Mouse (Mus musculus): ENCODE measurements at regions not wholly inside any gene's neighbourhood (a gene's known extent, or its start where the extent isn't known, plus 50 kb on each side); places are given as distances from the start of the nearest gene placed in this dataset.
A peak's percentile ranks its signal among the peaks of the same experiment; 100 is the strongest.

DNA sequence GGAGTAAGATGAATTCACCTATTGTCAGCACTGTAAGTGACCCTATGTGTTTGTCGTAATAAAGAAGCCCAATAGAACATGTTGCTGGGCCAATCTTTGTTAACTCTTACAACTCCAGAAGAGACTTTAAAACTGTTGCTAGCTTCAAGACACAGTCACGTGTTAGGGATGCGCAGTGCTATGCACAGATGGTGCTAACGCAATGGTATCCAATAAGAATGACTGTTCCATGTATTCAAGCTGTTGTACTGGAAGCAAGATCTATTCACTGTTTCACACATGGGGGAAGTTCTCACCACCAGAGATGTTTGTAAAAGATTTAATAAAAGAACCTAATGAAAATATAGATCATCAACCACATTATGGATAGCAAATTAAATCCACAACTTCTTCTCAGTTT is 108.7 kb upstream of the Itga4 start:
- no peak overlapping the region for H3K9ac ChIP-seq
- ATAC-seq (ENCODE audit: borderline replicate concordance, extremely low read depth, low FRiP score, low TSS enrichment) = no peak
- H3K4me2 ChIP-seq = no peak overlapping the region
- no peaks in the 10 kb centered on the region for H3K36me3 ChIP-seq
- WGBS = 88% methylated on average over 4 of the region's 4 CpGs
- H3K27ac ChIP-seq = no peak overlapping the region
- no peaks in the 10 kb centered on the region for H3K27me3 ChIP-seq
- H3K4me1 ChIP-seq = peaks cover 18% of the 10 kb centered on the region
- no peaks in the 10 kb centered on the region for H3K9me3 ChIP-seq
- H3K4me3 ChIP-seq = no peak overlapping the region

- no peaks in the 10 kb centered on the region for H3K27me3 ChIP-seq
- no peak overlapping the region for H3K9ac ChIP-seq
- 0 out of 2 replicates have a peak overlapping the region, but pooled peaks have one; percentile 16 for H3K4me2 ChIP-seq
- no peak overlapping the region for H3K4me3 ChIP-seq
- H3K4me1 ChIP-seq = peaks cover 13% of the 10 kb centered on the region
- no peaks in the 10 kb centered on the region for H3K9me3 ChIP-seq
- no peaks in the 10 kb centered on the region for H3K36me3 ChIP-seq
- WGBS = 38% methylated on average over 3 of the region's 3 CpGs
- H3K27ac ChIP-seq = peak overlapping the region; percentile 27; the same call in 1 of the 2 replicates
- no peak for ATAC-seq (ENCODE audit: borderline replicate concordance, extremely low read depth, low FRiP score, low TSS enrichment)
Observed at GRCm38 (mm10) chr2:79149012-79149698, 106.1 kb upstream of the Itga4 start.

DNA sequence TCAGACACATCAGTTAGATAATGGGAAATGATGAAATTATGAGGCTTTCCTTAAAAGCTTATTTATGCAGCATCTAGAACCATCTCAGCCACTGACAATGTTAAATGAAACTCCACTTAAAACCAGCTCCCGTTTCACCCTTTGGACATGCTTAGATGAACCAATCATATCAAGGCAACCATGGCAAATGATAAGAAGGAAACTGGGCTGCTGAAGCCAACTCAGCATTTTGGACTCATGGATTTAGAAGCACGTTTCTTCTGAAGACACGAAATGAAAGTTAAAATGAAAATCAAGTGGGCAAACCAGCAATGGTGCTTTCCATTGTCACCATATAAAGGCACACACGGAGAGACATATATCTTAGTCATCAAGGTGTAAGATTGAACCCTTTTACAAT is 103.6 kb upstream of the Itga4 start:
- no peak overlapping the region for H3K4me2 ChIP-seq
- H3K36me3 ChIP-seq = no peaks in the 10 kb centered on the region
- H3K27me3 ChIP-seq = no peaks in the 10 kb centered on the region
- no peak overlapping the region for H3K9ac ChIP-seq
- peaks cover 13% of the 10 kb centered on the region for H3K4me1 ChIP-seq
- H3K4me3 ChIP-seq = no peak overlapping the region
- 77% methylated on average over 4 of the region's 4 CpGs for WGBS
- H3K9me3 ChIP-seq = no peaks in the 10 kb centered on the region
- no peak for ATAC-seq (ENCODE audit: borderline replicate concordance, extremely low read depth, low FRiP score, low TSS enrichment)
- no peak overlapping the region for H3K27ac ChIP-seq

DNA sequence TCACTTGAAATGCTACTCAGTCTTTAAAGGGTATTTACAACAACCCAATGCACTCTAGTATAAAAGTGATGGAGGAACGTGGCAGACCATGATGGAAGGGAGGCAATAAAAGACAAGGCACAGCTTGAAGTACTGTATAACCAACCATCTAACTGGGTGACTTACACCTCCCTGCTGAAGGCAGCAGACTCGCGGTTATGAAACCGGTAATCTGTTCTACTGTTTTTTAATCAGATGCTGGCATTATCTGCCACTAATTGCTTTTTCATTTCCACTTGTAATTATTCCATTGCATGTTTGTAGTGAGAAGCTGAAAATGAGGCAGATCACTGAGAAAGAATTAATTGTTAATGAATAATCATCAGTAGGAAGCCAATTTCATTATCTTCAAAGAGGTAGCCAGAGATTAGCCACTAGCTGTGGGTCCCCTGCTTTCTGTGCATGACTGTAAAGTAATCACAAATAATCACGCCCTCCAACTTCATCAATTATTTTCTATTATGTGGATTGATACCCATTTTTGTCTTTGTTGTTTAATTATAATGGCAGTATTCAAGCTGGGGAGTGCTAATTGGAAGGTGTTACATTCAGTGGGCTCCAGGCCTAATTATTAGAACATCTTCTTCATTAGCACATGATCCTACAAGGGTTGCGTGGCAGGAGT is 103.1 kb upstream of the Itga4 start:
- H3K27me3 ChIP-seq = no peaks in the 10 kb centered on the region
- peaks cover 13% of the 10 kb centered on the region for H3K4me1 ChIP-seq
- H3K4me3 ChIP-seq = no peak overlapping the region
- no peaks in the 10 kb centered on the region for H3K9me3 ChIP-seq
- no peaks in the 10 kb centered on the region for H3K36me3 ChIP-seq
- no peak overlapping the region for H3K9ac ChIP-seq
- WGBS = 80% methylated on average over 6 of the region's 6 CpGs
- ATAC-seq (ENCODE audit: borderline replicate concordance, extremely low read depth, low FRiP score, low TSS enrichment) = no peak
- H3K4me2 ChIP-seq = no peak overlapping the region
- H3K27ac ChIP-seq = no peak overlapping the region

DNA sequence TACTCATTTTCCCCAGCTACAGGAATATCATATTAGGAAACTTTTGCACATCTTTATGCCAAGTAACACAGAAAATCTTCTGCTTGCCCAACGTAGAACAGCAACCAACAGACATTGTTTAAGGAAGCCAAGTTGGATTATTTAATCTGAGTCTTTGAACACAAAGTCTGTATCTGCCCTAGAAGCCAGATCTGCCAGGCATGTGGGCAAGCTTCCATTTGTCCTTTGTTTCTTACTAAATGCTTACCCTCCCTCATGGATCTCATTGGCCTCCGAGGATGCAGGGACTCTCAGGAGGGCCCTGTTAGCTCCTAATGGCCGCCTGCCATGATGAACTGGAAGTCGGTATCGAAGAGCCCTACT is 102.5 kb upstream of the Itga4 start:
- H3K4me1 ChIP-seq = peaks cover 13% of the 10 kb centered on the region
- H3K9ac ChIP-seq = no peak overlapping the region
- no peaks in the 10 kb centered on the region for H3K27me3 ChIP-seq
- no peaks in the 10 kb centered on the region for H3K9me3 ChIP-seq
- ATAC-seq (ENCODE audit: borderline replicate concordance, extremely low read depth, low FRiP score, low TSS enrichment) = no peak
- WGBS = 83% methylated on average over 5 of the region's 5 CpGs
- H3K4me2 ChIP-seq = no peak overlapping the region
- H3K4me3 ChIP-seq = no peak overlapping the region
- no peak overlapping the region for H3K27ac ChIP-seq
- H3K36me3 ChIP-seq = no peaks in the 10 kb centered on the region

- Histone ChIP-seq H3K27me3 (no peaks in the 10 kb centered on the region), H3K4me3 (no peak overlapping the region), H3K4me1 (peaks cover 12% of the 10 kb centered on the region), H3K9me3 (no peaks in the 10 kb centered on the region), H3K36me3 (no peaks in the 10 kb centered on the region), H3K4me2 (no peak overlapping the region), H3K9ac (no peak overlapping the region), H3K27ac (no peak overlapping the region)
- WGBS = 69% methylated on average over 4 of the region's 4 CpGs
- ATAC-seq (ENCODE audit: borderline replicate concordance, extremely low read depth, low FRiP score, low TSS enrichment) = no peak
Observed at GRCm38 (mm10) chr2:79153070-79153469, 102.2 kb upstream of the Itga4 start.

- Histone ChIP-seq H3K4me1 (no peaks in the 10 kb centered on the region), H3K4me3 (no peak overlapping the region), H3K4me2 (no peak overlapping the region), H3K36me3 (no peaks in the 10 kb centered on the region), H3K9ac (no peak overlapping the region), H3K9me3 (no peaks in the 10 kb centered on the region), H3K27me3 (no peaks in the 10 kb centered on the region), H3K27ac (no peak overlapping the region)
- no peak for ATAC-seq (ENCODE audit: borderline replicate concordance, extremely low read depth, low FRiP score, low TSS enrichment)
- 60% methylated on average over 3 of the region's 3 CpGs for WGBS
Observed at GRCm38 (mm10) chr2:79158450-79159055, 96.7 kb upstream of the Itga4 start.

- no peak overlapping the region for H3K4me2 ChIP-seq
- H3K27ac ChIP-seq = no peak overlapping the region
- ATAC-seq (ENCODE audit: borderline replicate concordance, extremely low read depth, low FRiP score, low TSS enrichment) = no peak
- no peaks in the 10 kb centered on the region for H3K9me3 ChIP-seq
- H3K27me3 ChIP-seq = no peaks in the 10 kb centered on the region
- 67% methylated on average over 5 of the region's 5 CpGs for WGBS
- H3K36me3 ChIP-seq = no peaks in the 10 kb centered on the region
- H3K4me1 ChIP-seq = no peaks in the 10 kb centered on the region
- no peak overlapping the region for H3K9ac ChIP-seq
- H3K4me3 ChIP-seq = no peak overlapping the region
Observed at GRCm38 (mm10) chr2:79159336-79159735, 95.9 kb upstream of the Itga4 start.

DNA sequence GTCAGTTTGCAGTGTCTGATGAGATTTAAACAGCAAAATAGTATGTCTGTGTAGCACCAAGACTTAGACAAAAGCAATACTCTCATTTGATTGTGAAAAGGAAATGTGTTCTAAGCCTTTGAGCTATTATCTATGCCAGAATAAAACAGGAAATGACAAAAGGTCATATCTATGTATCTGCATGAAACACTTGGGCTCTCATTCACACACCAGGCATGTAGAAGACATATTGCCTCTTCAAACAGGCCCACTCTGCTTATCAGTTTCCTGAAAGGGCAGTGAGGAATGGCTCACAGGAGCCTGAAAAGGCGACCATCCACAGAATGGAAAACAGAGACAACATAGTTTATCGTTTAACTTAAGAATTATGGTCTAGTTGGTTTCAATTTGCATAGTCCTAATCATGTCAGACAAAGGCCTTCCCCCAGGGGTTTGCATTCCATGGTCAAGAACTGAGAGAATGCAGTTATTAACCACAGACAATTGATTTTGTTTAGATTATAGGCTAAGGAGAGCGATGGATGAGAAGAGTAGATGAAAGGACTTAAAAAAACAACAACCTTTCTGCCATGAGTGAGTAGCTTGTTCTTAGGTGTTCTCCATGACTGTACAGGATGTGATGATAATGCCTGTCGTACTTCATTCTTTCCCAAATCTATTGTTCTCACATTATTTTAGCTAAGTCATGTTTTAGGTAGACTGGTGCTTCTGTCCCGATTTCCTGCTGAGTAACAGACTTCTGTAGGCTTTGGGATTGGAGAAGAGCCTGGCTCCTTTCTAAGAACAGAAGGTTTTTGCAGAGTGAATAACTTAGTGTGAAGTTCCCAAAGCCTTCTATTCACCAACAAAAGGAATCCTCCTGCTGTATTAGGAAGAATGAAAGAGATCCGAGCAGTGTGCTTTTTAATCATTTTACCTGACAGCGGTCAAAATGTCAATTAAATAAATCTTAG is 82.0 kb upstream of the Itga4 start:
- 57% methylated on average over 7 of the region's 7 CpGs for WGBS
- no peaks in the 10 kb centered on the region for H3K4me1 ChIP-seq
- no peak overlapping the region for H3K9ac ChIP-seq
- H3K4me2 ChIP-seq = no peak overlapping the region
- H3K9me3 ChIP-seq = no peaks in the 10 kb centered on the region
- H3K4me3 ChIP-seq = no peak overlapping the region
- no peaks in the 10 kb centered on the region for H3K27me3 ChIP-seq
- no peak for ATAC-seq (ENCODE audit: borderline replicate concordance, extremely low read depth, low FRiP score, low TSS enrichment)
- H3K27ac ChIP-seq = no peak overlapping the region
- H3K36me3 ChIP-seq = no peaks in the 10 kb centered on the region

DNA sequence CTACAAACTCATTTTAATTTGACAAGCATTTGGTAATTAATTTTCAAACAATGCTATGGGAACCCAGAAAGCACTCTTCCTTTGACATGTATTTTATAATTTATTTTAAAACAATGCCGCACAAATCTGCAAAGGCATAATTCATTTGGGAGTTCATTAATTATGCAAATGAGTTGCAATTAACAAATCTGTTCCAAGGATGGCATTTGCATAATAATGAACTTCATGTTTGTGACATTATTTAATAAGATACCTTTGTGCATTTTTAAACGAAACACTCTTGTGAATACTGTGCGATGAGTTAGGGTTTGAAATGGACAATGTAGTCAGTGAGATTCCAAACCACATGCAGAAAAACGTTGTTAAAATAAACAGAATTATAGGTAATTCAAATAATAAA is 80.9 kb upstream of the Itga4 start:
- Histone ChIP-seq H3K9me3 (no peaks in the 10 kb centered on the region), H3K4me1 (no peaks in the 10 kb centered on the region), H3K27me3 (no peaks in the 10 kb centered on the region), H3K4me2 (no peak overlapping the region), H3K36me3 (no peaks in the 10 kb centered on the region), H3K9ac (no peak overlapping the region), H3K27ac (no peak overlapping the region), H3K4me3 (no peak overlapping the region)
- ATAC-seq (ENCODE audit: borderline replicate concordance, extremely low read depth, low FRiP score, low TSS enrichment) = no peak
- 91% methylated on average over 4 of the region's 4 CpGs for WGBS

- Histone ChIP-seq H3K27me3 (no peaks in the 10 kb centered on the region), H3K4me2 (no peak overlapping the region), H3K27ac (no peak overlapping the region), H3K4me3 (no peak overlapping the region), H3K4me1 (0 out of 2 replicates have a peak, but pooled peaks cover 9% of the 10 kb centered on the region), H3K36me3 (no peaks in the 10 kb centered on the region), H3K9me3 (no peaks in the 10 kb centered on the region), H3K9ac (no peak overlapping the region)
- WGBS = 64% methylated on average over 7 of the region's 7 CpGs
- ATAC-seq (ENCODE audit: borderline replicate concordance, extremely low read depth, low FRiP score, low TSS enrichment) = no peak
Observed at GRCm38 (mm10) chr2:79180782-79181181, 74.4 kb upstream of the Itga4 start.

Data from lung, embryonic 15.5 days (tissue).